Mouse (Mus musculus) cortical plate, adult 2 months (tissue): Measurements from ENCODE around the gene Desi2. TPM values are rescaled to one million over a fixed set of nuclear protein-coding genes. Genes with fewer than 3 reads are reported as not detected.
"Not testable (repeated sequence)": the region's sequence is repeated elsewhere in the genome, so short reads cannot be mapped to it uniquely, and the experiment has no call there.

Experiments used
- H3K27ac ChIP-seq: fragments of 200-500 bp; 2 replicates; pipeline ENCODE4 v1.5.1; 2012; ENCODE audit warnings: low read length, control low read depth, inconsistent platforms; ENCODE audit not compliant: insufficient read depth
- H3K4me1 ChIP-seq: fragments of 200-500 bp; 2 replicates; pipeline ENCODE4 v1.6.1; 2011; ENCODE audit warnings: low read length; ENCODE audit not compliant: control insufficient read depth, insufficient read depth
- H3K4me3 ChIP-seq: fragments of 200-500 bp; 2 replicates; pipeline ENCODE4 v1.5.1; 2011; ENCODE audit warnings: mild to moderate bottlenecking, low read length, control low read depth; ENCODE audit not compliant: insufficient read depth
- CTCF ChIP-seq: fragments of 200-500 bp; IDR thresholded peaks from 2 replicates; pipeline ENCODE4 v1.5.1; 2011; ENCODE audit warnings: mild to moderate bottlenecking, control low read depth, low read length; ENCODE audit not compliant: insufficient read depth; ENCODE audit errors: extremely low read depth
- POLR2A ChIP-seq: fragments of 200-500 bp; IDR thresholded peaks from 2 replicates; pipeline ENCODE4 v1.6.1; 2011; ENCODE audit warnings: mild to moderate bottlenecking, low read length, control low read depth; ENCODE audit not compliant: insufficient read depth; ENCODE audit errors: extremely low read depth
- polyA plus RNA-seq: library from polyadenylated mRNA; depleted of rRNA; stranded (reverse); fragments of >200 nt; gene quantifications from 2 replicates; pipeline ENCODE4 v1.2.3, GENCODE M21; 2012; rRNA removed

The Desi2 gene
- polyA plus RNA-seq: 10.0 and 10.7 TPM in 2 replicates

- peak; percentile 92 for TF ChIP-seq POLR2A
- peak within 1 kb of the TSS; percentile 49 for H3K4me3 ChIP-seq
- not testable (repeated sequence) for H3K4me1 ChIP-seq, H3K27ac ChIP-seq
These were observed at the start of gene Desi2 for GRCm38 (mm10) chr1:178187216-178187791. Gene Desi2, plus strand, starts transcription at chr1:178187417.

- not testable (repeated sequence) for H3K4me3 ChIP-seq, H3K27ac ChIP-seq, H3K4me1 ChIP-seq
These were observed 40.7 kb upstream of the Desi2 start for GRCm38 (mm10) chr1:178146513-178146912.

- H3K4me3 ChIP-seq, H3K4me1 ChIP-seq: not testable (repeated sequence)
These were observed 40.3 kb upstream of the Desi2 start for GRCm38 (mm10) chr1:178146915-178147314.

GRCm38 (mm10) chr1:178182251-178182650, 5.0 kb upstream of the Desi2 start:
- no peak for TF ChIP-seq POLR2A
- no peak for TF ChIP-seq CTCF
- H3K4me3 ChIP-seq: no peak overlapping the region
- H3K4me1 ChIP-seq: no peaks in the 10 kb centered on the region; the same call in 1 of the 2 replicates
- H3K27ac ChIP-seq: no peak overlapping the region

More at GRCm38 (mm10) chr1:178146915-178147314, 40.3 kb upstream of the Desi2 start:
- not testable (repeated sequence) for H3K27ac ChIP-seq

- Histone ChIP-seq H3K27ac (no peak overlapping the region), H3K4me1 (no peaks in the 10 kb centered on the region; the same call in 1 of the 2 replicates), H3K4me3 (no peak overlapping the region)
- TF ChIP-seq POLR2A (no peak), CTCF (no peak)
These were observed 1.6 kb upstream of the Desi2 start for GRCm38 (mm10) chr1:178185591-178185990.

- H3K27ac ChIP-seq, H3K4me1 ChIP-seq: not testable (repeated sequence)
- peak overlapping the region; percentile 12 for H3K4me3 ChIP-seq
These were observed 593 bp downstream of the Desi2 start for GRCm38 (mm10) chr1:178187810-178188209.

- Histone ChIP-seq H3K4me3 (peak overlapping the region; percentile 49), H3K27ac (no peak overlapping the region), H3K4me1 (no peaks in the 10 kb centered on the region; the same call in 1 of the 2 replicates)
- no peak for TF ChIP-seq CTCF
- no peak for TF ChIP-seq POLR2A
These were observed 1.2 kb downstream of the Desi2 start for GRCm38 (mm10) chr1:178188386-178188785.

GRCm38 (mm10) chr1:178205701-178206325, 18.6 kb downstream of the Desi2 start:
- Histone ChIP-seq H3K27ac (no peak overlapping the region), H3K4me1 (no peaks in the 10 kb centered on the region)
- TF ChIP-seq POLR2A (no peak), CTCF (no peak)

GRCm38 (mm10) chr1:178207856-178208255, 20.6 kb downstream of the Desi2 start:
- H3K4me1 ChIP-seq, H3K4me3 ChIP-seq: not testable (repeated sequence)

More at GRCm38 (mm10) chr1:178205701-178206325, 18.6 kb downstream of the Desi2 start:
- no peak overlapping the region for H3K4me3 ChIP-seq

GRCm38 (mm10) chr1:178209966-178210365, 22.7 kb downstream of the Desi2 start:
- no peaks in the 10 kb centered on the region for H3K4me1 ChIP-seq
- no peak overlapping the region for H3K27ac ChIP-seq
- no peak overlapping the region for H3K4me3 ChIP-seq
- no peak for TF ChIP-seq CTCF
- TF ChIP-seq POLR2A: no peak

More at GRCm38 (mm10) chr1:178207856-178208255, 20.6 kb downstream of the Desi2 start:
- not testable (repeated sequence) for H3K27ac ChIP-seq

GRCm38 (mm10) chr1:178217157-178217556, 29.9 kb downstream of the Desi2 start:
- H3K27ac ChIP-seq: no peak overlapping the region
- H3K4me1 ChIP-seq: no peaks in the 10 kb centered on the region
- TF ChIP-seq POLR2A (no peak), CTCF (no peak)
- no peak overlapping the region for H3K4me3 ChIP-seq
